Mouse (Mus musculus): ENCODE measurements around the gene Map3k13.

- TF ChIP-seq CTCF (IDR thresholded peaks at IDR 0.05; ENCODE audit: control insufficient read depth, insufficient read depth, insufficient replicate concordance, low read depth, low read length) = no peak
- TF ChIP-seq POLR2A (IDR thresholded peaks at IDR 0.05; ENCODE audit: control insufficient read depth, low read depth, low read length) = no peak
Measured at GRCm38 (mm10) chr16:21830784-21831183, 36.6 kb downstream of the Map3k13 start.
